Mouse (Mus musculus) layer of hippocampus, adult 2 months (tissue): Measurements from ENCODE around the gene Phlda1. TPM values are rescaled to one million over a fixed set of nuclear protein-coding genes. Genes with fewer than 3 reads are reported as not detected.

ENCODE experiments used
- DNase-seq, 2 experiments: peaks; one replicate each; pipeline ENCODE4 v3.0.0; 2022; ENCODE audit warnings: low spot score in 2 of 2
- H3K27ac ChIP-seq: fragments of 200-600 bp; 2 replicates; pipeline ENCODE4 v1.8.1; 2022
- H3K4me3 ChIP-seq: fragments of 200-600 bp; 2 replicates; pipeline ENCODE4 v1.8.1; 2022; ENCODE audit warnings: mild to moderate bottlenecking
- CTCF ChIP-seq: fragments of 200-600 bp; conservative IDR thresholded peaks from 2 replicates; pipeline ENCODE4 v1.8.1; 2022; ENCODE audit warnings: antibody characterized with exemption, mild to moderate bottlenecking, moderate library complexity
- total RNA-seq, 2 experiments: library from RNA; stranded (reverse); gene quantifications; 2 replicates each; pipeline ENCODE4 v1.2.3; 2021

Phlda1 gene
- total RNA-seq, 2 experiments from 2014 or later = 16.7 to 18.3 TPM

DNA sequence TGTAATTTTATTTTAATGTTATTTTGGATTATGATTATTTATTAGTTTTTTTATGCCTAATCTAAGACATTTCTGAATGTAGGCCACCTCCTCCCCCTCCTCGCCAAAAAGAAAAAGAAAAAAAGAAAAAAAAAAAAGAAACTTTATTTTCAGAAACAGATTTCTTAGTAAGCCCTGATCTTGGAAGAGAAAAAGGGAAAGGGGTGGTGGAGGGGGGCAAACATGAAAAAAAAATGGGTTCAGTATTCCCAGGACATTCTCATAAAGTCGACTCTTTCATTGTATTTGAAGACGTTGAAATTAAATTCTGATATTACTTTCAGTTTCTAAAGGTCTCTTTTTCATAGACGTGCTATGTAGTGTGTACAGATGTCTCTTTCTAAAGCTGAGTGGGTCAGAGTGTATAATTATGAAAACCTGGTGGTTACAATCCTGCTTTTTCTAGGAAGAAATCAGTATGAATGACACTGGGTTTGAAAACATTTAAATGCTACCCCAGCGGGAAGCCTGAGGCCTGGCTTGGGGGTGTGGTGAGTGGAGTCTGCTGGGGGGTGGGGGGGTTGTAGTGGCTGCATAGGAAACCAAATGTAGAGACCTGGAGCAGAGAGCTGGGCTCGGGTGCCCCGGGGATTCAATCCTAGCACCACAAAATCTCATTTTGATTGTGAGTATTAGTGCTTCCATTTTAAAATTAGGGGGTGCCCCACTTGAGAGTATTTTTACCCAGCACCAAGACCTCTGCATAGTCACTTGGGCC, 2.4 kb downstream of the Phlda1 start:
- TF ChIP-seq CTCF = no peak
- Histone ChIP-seq H3K27ac (peak overlapping the region; percentile 85), H3K4me3 (peak overlapping the region; percentile 67)

DNA sequence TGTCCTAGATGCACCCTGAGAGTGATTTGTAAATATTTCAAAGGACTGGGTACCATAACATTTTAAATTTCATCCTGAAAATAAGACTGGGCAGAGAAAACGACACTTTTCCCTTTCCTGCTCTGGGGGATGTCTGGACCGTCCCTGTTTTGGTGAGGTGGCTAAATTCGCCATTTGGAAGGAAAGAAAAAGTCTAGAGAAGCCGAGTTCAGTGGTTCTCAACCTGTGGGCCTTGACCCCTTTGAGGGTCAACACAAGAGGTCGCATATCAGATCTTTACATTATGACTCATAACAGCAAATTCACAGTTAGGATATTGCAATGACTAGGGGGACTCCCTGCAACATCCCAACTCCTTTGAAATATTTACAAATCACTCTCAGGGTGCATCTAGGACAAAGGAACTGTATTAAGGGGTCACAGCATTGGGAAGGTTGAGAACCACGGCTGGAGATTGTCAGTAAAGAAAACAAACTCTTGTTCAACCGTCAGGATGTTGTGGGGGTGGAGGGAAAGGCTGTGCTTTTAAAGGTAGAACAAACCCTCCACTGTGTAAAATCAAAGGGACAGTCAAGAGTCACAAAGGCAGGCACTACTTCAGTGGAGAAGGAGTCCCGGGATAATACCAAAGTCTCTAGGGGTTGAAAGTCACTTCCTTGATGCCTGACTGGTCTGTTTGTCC, 3.2 kb downstream of the Phlda1 start:
- peak overlapping the region; percentile 67 for H3K4me3 ChIP-seq
- no peak for TF ChIP-seq CTCF
- no peak for DNase-seq
- H3K27ac ChIP-seq = peak overlapping the region; percentile 85; the same call in 1 of the 2 replicates

More for the DNA sequence above, 2.4 kb downstream of the Phlda1 start:
- no peak for DNase-seq

GRCm38 (mm10) chr10:111509981-111510380, 3.9 kb downstream of the Phlda1 start:
- TF ChIP-seq CTCF = no peak
- DNase-seq = no peak
- no peak overlapping the region for H3K27ac ChIP-seq
- H3K4me3 ChIP-seq = no peak overlapping the region

DNA sequence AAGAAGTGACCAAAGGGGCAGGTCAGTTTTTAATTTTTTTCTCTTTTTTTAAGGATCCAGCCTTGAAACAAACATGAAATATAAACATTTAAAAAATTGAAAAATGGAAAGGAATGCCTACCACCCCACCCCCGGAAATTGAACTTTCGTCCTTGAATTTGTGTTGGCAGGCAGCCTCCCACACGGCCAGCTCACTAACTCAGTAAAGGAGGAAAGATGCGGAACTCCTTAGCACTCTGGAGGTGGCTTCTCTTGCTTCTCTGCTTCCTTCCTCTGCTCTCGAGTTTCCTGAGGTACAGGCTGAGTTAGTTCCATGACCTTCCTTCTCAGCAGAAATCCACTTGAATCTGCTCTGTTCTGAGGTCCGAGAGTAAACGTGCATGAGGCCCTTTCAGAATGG, 4.7 kb downstream of the Phlda1 start:
- Histone ChIP-seq H3K27ac (no peak overlapping the region), H3K4me3 (no peak overlapping the region)
- TF ChIP-seq CTCF = no peak
- no peak for DNase-seq

- DNase-seq = no peak
Measured at GRCm38 (mm10) chr10:111512036-111512568, 6.0 kb downstream of the Phlda1 start.

GRCm38 (mm10) chr10:111514282-111514885, 8.3 kb downstream of the Phlda1 start:
- H3K27ac ChIP-seq = no peak overlapping the region
- DNase-seq = no peak
- TF ChIP-seq CTCF = no peak
- no peak overlapping the region for H3K4me3 ChIP-seq

More at GRCm38 (mm10) chr10:111512036-111512568, 6.0 kb downstream of the Phlda1 start:
- TF ChIP-seq CTCF = no peak
- Histone ChIP-seq H3K4me3 (no peak overlapping the region), H3K27ac (no peak overlapping the region)

DNA sequence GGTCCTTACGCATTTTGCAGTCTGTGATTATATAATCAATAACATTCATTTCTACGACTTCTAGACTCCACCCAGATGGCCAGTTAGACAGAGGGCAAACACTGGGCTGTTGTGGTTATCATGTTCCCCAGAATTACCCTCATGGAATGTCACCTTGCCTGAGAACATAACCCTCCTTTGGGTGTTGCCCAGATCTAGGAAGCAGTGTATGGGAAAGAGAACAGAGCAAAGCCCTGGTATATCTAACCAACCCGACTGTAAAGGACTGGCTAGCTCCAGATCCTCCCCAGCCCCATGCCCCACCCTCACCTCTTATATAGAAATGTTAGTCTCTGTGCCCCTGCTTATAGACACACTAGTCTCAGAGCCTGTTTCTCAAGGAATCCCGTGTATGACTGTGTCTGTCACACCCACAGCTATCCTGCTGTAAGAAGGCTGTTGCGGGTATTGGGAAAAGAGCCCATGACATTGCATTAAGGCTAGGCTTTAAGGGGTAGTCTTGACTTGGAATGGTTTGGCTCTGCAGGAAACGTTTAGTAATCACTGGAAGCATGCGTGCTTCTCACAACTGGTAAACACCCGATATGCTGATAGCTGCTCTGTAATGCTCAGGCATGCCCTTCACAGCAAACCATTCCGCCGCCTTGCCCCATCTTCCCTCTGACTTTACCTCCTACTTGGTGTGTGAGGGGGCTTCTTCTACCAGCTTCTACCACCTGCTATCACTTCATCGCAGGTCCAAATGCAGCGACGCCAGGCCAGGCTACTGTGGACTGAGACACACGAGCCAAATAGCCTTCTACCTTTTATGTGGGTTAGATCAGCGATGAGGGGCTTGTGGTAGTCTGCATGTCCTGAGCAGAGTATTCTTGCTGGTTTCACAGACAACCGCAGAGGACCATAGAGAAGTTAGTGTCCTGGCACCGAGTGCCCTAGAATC, 9.3 kb downstream of the Phlda1 start:
- no peak for DNase-seq
- no peak for TF ChIP-seq CTCF
- Histone ChIP-seq H3K27ac (no peak overlapping the region), H3K4me3 (no peak overlapping the region)

GRCm38 (mm10) chr10:111516172-111516588, 10.1 kb downstream of the Phlda1 start:
- TF ChIP-seq CTCF = no peak

GRCm38 (mm10) chr10:111516804-111517436, 10.8 kb downstream of the Phlda1 start:
- H3K4me3 ChIP-seq = no peak overlapping the region
- no peak for DNase-seq
- no peak for TF ChIP-seq CTCF
- H3K27ac ChIP-seq = no peak overlapping the region

More at GRCm38 (mm10) chr10:111516172-111516588, 10.1 kb downstream of the Phlda1 start:
- DNase-seq = no peak
- H3K27ac ChIP-seq = no peak overlapping the region
- no peak overlapping the region for H3K4me3 ChIP-seq

- DNase-seq = no peak
- no peak for TF ChIP-seq CTCF
- Histone ChIP-seq H3K27ac (no peak overlapping the region), H3K4me3 (no peak overlapping the region)
Measured at GRCm38 (mm10) chr10:111518350-111518749, 12.3 kb downstream of the Phlda1 start.

DNA sequence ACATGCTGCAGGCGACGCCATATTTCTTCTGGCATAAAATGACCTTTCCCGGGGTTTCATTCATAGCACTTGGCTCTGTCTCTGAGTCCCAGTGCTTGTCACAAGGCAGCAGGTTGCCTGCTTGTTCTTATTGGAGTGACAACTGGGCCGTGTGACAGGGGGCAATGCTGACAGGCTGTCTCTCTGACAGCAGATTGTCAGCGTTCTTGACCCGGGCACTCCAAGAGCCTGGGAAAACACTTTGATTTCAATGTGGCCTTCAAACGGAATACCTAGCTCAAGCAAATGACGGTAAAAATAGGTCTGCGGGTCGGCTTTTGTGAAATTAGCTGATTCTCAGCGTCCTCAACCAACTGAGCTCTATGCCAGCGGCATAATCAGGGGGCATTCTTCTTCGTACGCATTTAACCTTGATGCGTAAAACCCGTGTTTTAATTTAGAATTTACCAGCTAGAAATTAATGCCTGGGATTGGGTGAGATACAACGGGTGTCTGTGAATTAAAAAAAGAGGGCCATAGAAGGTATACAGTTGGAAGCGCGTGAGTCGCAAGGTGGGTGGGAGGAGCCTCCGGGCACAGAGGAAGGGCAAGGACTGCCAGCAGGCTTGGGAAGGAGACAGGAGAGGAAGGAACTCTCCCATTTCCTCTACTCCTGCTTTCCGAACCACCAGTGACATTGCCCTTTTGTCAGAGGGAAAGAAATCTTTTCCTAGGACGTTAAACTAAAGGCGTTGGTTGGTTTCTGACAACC, 13.7 kb downstream of the Phlda1 start:
- TF ChIP-seq CTCF = no peak
- Histone ChIP-seq H3K27ac (peak overlapping the region; percentile 32; the same call in 1 of the 2 replicates), H3K4me3 (peak overlapping the region; percentile 46)
- no peak for DNase-seq
